Mouse (Mus musculus): ENCODE measurements at regions not wholly inside any gene's neighbourhood (a gene's known extent, or its start where the extent isn't known, plus 50 kb on each side); places are given as distances from the start of the nearest gene placed in this dataset.
A peak's percentile ranks its signal among the peaks of the same experiment; 100 is the strongest.

GRCm38 (mm10) chr9:89858005-89858404 lies 51.7 kb upstream of the Rasgrf1 start:
- no peak for ATAC-seq (replicated peaks; ENCODE audit: insufficient number of reproducible peaks, low FRiP score, low TSS enrichment, poor library complexity, severe bottlenecking)

GRCm38 (mm10) chr9:89850491-89851282 lies 59.0 kb upstream of the Rasgrf1 start:
- ATAC-seq (replicated peaks; ENCODE audit: insufficient number of reproducible peaks, low FRiP score, low TSS enrichment, poor library complexity, severe bottlenecking) = no peak

DNA sequence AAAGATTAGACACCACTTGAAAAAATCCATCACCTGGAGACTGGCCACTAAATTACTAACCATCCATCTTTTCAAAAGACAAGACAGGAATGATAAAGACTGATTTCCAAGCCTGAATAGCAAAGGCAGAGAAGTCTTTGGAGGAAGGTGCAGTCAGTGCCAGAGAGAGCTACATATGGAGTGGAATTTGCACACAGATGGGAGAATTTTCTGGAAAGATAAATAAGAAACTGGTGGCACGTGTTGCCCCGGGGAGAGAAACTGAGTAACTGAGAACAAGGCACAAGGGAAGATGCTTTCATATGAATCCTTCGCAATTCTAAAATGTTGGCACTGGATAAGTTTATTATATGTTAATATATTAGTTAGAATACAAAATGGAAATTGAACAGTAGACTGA lies 59.8 kb upstream of the Rasgrf1 start:
- no peak for ATAC-seq (replicated peaks; ENCODE audit: insufficient number of reproducible peaks, low FRiP score, low TSS enrichment, poor library complexity, severe bottlenecking)

DNA sequence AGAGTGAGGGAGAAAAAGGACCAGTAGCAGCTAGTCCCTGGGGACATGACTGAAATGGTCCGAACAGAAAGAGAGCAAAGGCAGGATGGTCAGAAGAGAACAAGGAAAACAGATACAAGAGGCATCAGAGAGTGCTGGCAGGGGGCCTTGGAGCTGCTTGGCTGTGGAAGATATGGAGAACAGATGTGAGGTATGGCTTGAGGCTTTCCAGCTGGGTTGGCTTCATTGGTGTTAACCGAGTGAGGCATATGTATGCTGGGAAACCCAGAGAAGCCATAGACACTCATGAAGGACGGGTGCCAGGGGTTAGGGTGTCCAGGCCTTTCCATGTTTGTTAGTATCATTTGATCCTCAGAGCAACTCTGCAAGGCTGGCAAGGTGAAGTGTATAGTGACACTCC lies 61.1 kb upstream of the Rasgrf1 start:
- no peak for ATAC-seq (replicated peaks; ENCODE audit: insufficient number of reproducible peaks, low FRiP score, low TSS enrichment, poor library complexity, severe bottlenecking)

GRCm38 (mm10) chr9:89846973-89847372 lies 62.7 kb upstream of the Rasgrf1 start:
- no peak for ATAC-seq (replicated peaks; ENCODE audit: insufficient number of reproducible peaks, low FRiP score, low TSS enrichment, poor library complexity, severe bottlenecking)

DNA sequence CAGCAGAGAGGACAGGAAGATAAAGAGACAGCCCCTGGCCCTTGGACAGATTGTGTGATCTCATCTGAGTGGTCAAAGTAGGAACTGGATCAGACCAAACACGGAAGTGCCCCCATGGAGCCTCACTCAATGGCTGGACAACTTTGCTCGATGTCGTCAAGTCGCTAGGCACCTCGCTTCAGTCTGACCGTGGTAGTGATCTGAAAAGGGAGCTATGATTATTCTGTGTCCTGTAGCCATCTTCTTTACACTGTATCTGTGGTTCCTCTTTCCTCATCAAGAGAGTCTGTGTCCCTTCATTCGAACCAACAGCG lies 67.0 kb upstream of the Rasgrf1 start:
- ATAC-seq (replicated peaks; ENCODE audit: insufficient number of reproducible peaks, low FRiP score, low TSS enrichment, poor library complexity, severe bottlenecking) = 0 out of 2 replicates have a peak, but pooled peaks have one; percentile 25

- ATAC-seq (replicated peaks; ENCODE audit: insufficient number of reproducible peaks, low FRiP score, low TSS enrichment, poor library complexity, severe bottlenecking) = peak; percentile 33; the same call in 1 of the 2 replicates
Measured at GRCm38 (mm10) chr9:89841866-89842775, 67.6 kb upstream of the Rasgrf1 start.

GRCm38 (mm10) chr9:89841371-89841770 lies 68.3 kb upstream of the Rasgrf1 start:
- ATAC-seq (replicated peaks; ENCODE audit: insufficient number of reproducible peaks, low FRiP score, low TSS enrichment, poor library complexity, severe bottlenecking) = no peak

GRCm38 (mm10) chr9:89836454-89837245 lies 73.1 kb upstream of the Rasgrf1 start:
- ATAC-seq (replicated peaks; ENCODE audit: insufficient number of reproducible peaks, low FRiP score, low TSS enrichment, poor library complexity, severe bottlenecking) = no peak

DNA sequence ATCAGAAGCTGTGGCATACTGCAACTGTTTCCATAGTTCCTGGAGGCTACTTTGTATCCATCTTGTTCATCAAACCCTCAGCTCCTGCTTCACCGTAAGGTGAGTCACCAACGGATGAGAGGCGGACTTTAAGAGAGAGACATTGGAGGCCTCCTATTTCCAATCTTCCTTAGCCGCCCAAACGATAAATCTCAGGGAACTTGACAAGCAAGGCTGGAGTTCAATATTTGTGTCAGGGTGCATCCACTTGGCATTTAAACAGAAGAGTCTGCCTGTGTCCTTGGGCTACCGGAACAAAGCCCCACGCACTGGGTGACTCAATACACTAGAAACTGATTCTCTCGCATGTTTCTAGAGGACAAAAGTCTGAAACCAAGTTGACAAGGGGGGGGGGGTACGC lies 76.1 kb upstream of the Rasgrf1 start:
- no peak for ATAC-seq (replicated peaks; ENCODE audit: insufficient number of reproducible peaks, low FRiP score, low TSS enrichment, poor library complexity, severe bottlenecking)

DNA sequence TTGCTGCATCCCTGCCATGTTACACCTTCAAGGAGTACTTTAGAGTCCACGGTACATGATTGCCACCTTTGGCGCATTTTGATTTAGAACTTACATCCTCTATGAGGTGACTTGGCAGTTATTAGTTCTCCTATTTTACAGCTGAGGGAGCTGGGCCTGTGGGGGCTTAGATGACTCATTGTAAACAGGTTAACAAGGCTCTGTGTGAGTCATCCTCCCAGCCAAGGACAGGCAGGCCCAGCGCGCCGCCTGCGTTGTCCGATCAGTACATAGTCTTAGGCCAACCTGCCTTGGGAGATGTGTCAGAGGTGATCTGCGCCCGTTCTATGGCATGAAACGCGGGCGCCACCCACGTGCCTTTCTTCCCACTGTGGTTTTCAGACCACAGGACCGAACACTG lies 77.9 kb upstream of the Rasgrf1 start:
- peak; percentile 34; the same call in 1 of the 2 replicates for ATAC-seq (replicated peaks; ENCODE audit: insufficient number of reproducible peaks, low FRiP score, low TSS enrichment, poor library complexity, severe bottlenecking)

- no peak for ATAC-seq (replicated peaks; ENCODE audit: insufficient number of reproducible peaks, low FRiP score, low TSS enrichment, poor library complexity, severe bottlenecking)
Measured at GRCm38 (mm10) chr9:89828156-89828555, 81.6 kb upstream of the Rasgrf1 start.

DNA sequence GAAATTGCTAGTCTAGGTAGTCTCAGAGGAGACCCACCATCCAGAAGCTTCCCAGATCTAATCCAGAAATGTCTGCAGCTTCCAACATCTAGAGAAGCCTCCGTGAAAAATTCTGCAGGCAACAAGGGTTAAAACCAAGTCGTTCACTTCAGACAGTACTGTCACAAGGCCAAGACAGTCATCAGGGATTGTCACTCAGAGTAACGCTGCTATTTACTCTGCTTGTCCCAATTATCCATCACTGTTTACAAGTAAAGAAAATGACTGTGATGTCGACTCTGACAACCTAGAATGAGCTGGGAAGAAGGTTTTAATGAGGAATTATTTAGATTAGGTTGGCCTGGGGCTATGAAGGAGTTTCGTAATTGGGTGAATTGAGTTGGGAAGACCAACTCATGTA lies 82.1 kb upstream of the Rasgrf1 start:
- ATAC-seq (replicated peaks; ENCODE audit: insufficient number of reproducible peaks, low FRiP score, low TSS enrichment, poor library complexity, severe bottlenecking) = no peak

- peak; percentile 83 for ATAC-seq (replicated peaks; ENCODE audit: insufficient number of reproducible peaks, low FRiP score, low TSS enrichment, poor library complexity, severe bottlenecking)
Measured at GRCm38 (mm10) chr9:89826712-89827548, 82.8 kb upstream of the Rasgrf1 start.

DNA sequence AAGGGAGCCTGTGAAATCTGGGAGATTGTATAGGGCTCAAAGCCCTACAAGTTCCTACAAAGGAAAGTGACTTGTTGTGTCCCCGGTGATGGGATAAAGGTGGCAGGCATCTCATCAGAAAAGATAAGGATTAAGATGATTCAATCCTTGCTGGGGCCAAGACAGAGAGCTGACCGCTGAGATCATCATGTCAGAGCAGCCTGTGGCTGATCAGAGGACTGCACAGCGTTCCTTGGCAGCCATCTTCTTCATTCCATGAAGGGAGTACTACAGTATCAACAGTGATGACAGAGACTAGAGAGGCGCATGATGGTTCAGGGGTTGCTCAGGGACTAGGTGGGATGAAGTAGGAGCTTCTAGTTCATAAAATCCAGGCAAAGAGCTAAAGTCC lies 83.6 kb upstream of the Ankrd34c start:
- no peak for ATAC-seq (replicated peaks; ENCODE audit: insufficient number of reproducible peaks, low FRiP score, low TSS enrichment, poor library complexity, severe bottlenecking)

DNA sequence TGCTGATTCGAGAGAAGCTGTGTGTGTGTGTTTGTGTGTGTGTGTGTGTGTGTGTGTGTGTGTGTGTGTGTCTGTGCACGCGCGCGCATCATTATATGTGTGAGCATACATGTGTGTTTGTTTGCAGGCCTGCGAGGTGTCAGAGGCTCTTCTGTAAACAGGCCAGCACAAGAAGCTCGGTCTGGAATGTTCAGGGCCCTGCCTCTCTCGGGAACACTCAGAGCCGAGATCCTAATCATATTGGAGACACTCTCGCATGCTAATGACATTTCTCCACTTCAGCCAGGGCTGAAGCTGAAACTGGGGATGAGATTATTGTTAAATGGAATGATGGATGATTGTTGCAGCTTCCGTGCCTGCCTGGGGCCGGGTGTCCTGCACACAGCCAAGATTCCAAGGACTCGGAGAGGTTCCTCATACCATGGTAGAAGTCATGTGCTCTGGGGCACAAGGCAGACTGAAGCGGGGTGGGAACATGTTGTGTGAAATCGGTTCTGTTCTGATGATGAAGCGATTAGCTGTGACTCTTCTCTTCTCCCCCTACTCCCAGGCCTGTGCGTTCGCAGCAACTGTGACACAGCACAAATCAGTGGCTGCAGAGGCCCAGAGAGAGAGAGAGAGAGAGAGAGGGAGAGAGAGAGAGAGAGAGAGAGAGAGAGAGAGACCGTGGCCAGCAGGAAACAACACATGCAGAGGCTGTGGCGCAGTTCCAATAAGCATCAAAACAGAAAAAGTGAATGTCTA lies 83.0 kb upstream of the Ankrd34c start:
- ATAC-seq (replicated peaks; ENCODE audit: insufficient number of reproducible peaks, low FRiP score, low TSS enrichment, poor library complexity, severe bottlenecking) = no peak

- ATAC-seq (replicated peaks; ENCODE audit: insufficient number of reproducible peaks, low FRiP score, low TSS enrichment, poor library complexity, severe bottlenecking) = no peak
Measured at GRCm38 (mm10) chr9:89813616-89814318, 75.5 kb upstream of the Ankrd34c start.
